Mouse (Mus musculus) brain, embryonic 14.5 days (tissue): ENCODE data around the gene Gpank1.

Experiments
- CTCF ChIP-seq: fragments of 200-500 bp; IDR thresholded peaks from 2 replicates; pipeline ENCODE4 v1.5.1; 2012; ENCODE audit warnings: inconsistent platforms, mild to moderate bottlenecking, moderate library complexity, borderline replicate concordance; ENCODE audit not compliant: insufficient read depth, insufficient read length; ENCODE audit errors: extremely low read depth
- POLR2A ChIP-seq: fragments of 200-500 bp; IDR thresholded peaks from 2 replicates; pipeline ENCODE4 v1.6.1; 2012; ENCODE audit warnings: mild to moderate bottlenecking, inconsistent platforms, borderline replicate concordance; ENCODE audit not compliant: poor library complexity, insufficient read depth, insufficient read length, severe bottlenecking; ENCODE audit errors: extremely low read depth

DNA sequence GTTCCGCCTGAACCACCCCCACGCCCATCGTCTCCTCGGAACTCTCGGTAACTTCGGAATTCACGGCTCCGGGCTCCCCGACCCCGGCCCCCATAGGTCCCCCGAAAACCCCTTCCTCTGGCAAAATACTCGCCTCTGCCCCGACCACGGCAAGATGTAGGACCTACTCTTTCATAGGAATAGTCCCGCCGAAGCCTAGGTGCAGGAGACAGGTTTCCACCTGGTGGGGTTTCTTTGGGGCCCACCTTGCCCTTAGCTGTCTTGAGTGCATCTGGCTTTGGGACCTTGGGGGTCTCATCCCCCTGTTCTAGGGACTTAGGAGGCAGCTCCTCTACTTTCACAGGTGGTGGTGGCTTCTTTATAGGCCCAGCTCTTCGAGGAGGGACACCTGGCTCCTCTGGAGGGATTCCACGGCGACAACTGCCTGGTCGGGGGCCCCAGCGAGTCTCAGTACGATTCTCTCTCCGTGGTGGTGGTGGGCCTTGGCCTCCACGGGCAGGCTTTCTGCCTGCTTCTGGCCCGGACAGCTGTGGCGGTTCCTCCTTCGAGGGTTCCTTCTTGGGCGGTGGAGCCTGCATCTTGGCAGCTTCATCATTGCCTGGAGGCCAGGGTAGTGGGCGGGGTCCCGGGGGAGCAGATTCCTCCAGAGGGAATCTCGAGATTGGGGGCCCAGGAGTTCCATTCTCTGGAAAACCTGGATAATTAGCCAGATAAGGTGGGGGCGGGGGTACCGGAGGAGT lies 35.4 kb downstream of the Gpank1 start:
- TF ChIP-seq CTCF: no peak
- TF ChIP-seq POLR2A: no peak
